Mouse (Mus musculus) frontal cortex, adult (tissue): ENCODE results near the gene Ddx19a.
"Not testable (repeated sequence)": the region's sequence is repeated elsewhere in the genome, so short reads cannot be mapped to it uniquely, and the experiment has no call there.

Experiments used
- ATAC-seq: cut with Nextera tagmentation; 2 replicates; pipeline ENCODE4 v1.9.2; 2017; ENCODE audit warnings: mild to moderate bottlenecking, moderate library complexity, mixed read lengths; ENCODE audit not compliant: low TSS enrichment

Gene Ddx19a

GRCm38 (mm10) chr8:110969910-110970770 lies 27.5 kb downstream of the Ddx19a start:
- ATAC-seq: peak; percentile 90

GRCm38 (mm10) chr8:110967326-110967725 lies 30.3 kb downstream of the Ddx19a start:
- no peak for ATAC-seq

- no peak for ATAC-seq
These were observed 31.0 kb downstream of the Ddx19a start for GRCm38 (mm10) chr8:110966586-110966985.

- peak; percentile 48 for ATAC-seq
These were observed 32.0 kb downstream of the Ddx19a start for GRCm38 (mm10) chr8:110965594-110965993.

- peak; percentile 6; the same call in 1 of the 2 replicates for ATAC-seq
These were observed 32.9 kb downstream of the Ddx19a start for GRCm38 (mm10) chr8:110964666-110965065.

GRCm38 (mm10) chr8:110963051-110963450 lies 34.5 kb downstream of the Ddx19a start:
- ATAC-seq: no peak

- no peak for ATAC-seq
These were observed 37.7 kb downstream of the Ddx19a start for GRCm38 (mm10) chr8:110959906-110960305.

GRCm38 (mm10) chr8:110959071-110959780 lies 38.4 kb downstream of the Ddx19a start:
- ATAC-seq: 0 out of 2 replicates have a peak, but pooled peaks have one; percentile 15

- ATAC-seq: not testable (repeated sequence)
These were observed 39.0 kb downstream of the Ddx19a start for GRCm38 (mm10) chr8:110958553-110958952.

GRCm38 (mm10) chr8:110958135-110958534 lies 39.5 kb downstream of the Ddx19a start:
- no peak for ATAC-seq

GRCm38 (mm10) chr8:110957471-110957870 lies 40.1 kb downstream of the Ddx19a start:
- ATAC-seq: no peak

GRCm38 (mm10) chr8:110956619-110957450 lies 40.8 kb downstream of the Ddx19a start:
- no peak for ATAC-seq

- ATAC-seq: no peak
These were observed 42.8 kb downstream of the Ddx19a start for GRCm38 (mm10) chr8:110954776-110955175.

- peak; percentile 86 for ATAC-seq
These were observed 47.5 kb downstream of the Ddx19a start for GRCm38 (mm10) chr8:110950065-110950484.

GRCm38 (mm10) chr8:110945716-110946115 lies 51.9 kb downstream of the Ddx19a start:
- ATAC-seq: no peak

- no peak for ATAC-seq
These were observed 53.2 kb downstream of the Ddx19a start for GRCm38 (mm10) chr8:110944276-110944876.

- ATAC-seq: no peak
These were observed 56.1 kb downstream of the Ddx19a start for GRCm38 (mm10) chr8:110941453-110941948.

GRCm38 (mm10) chr8:110940682-110941452 lies 56.7 kb downstream of the Ddx19a start:
- ATAC-seq: no peak

- peak; percentile 78 for ATAC-seq
These were observed 58.6 kb downstream of the Ddx19a start for GRCm38 (mm10) chr8:110938882-110939589.

GRCm38 (mm10) chr8:110936217-110936616 lies 61.4 kb downstream of the Ddx19a start:
- peak; percentile 66 for ATAC-seq
